Mouse (Mus musculus) ovary, postnatal 10 days (tissue): Measurements from ENCODE around the gene Erc2.
"Not testable (repeated sequence)": the region's sequence is repeated elsewhere in the genome, so short reads cannot be mapped to it uniquely, and the experiment has no call there.

Source experiments
- DNase-seq: peaks from one replicate; pipeline ENCODE4 v3.0.0; 2022; ENCODE audit warnings: low spot score

The Erc2 gene

DNA sequence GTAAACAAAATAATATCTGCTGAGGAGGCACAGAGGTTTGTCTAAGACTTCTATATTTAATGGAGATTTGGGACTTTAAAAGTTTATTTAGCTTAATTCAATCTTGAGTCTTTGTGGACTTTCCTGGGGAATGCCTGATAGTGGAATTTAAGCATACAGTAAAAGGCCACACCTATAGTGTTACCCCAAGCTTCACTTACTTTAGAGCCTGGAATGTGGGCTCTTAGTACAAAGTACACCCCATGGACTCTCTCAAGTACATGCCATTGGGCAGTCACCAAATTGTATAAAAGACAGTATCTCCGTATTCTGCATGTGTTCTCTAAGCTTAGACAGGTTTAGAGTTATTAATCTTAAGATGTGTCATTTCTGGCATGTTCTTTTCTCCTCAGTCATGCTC, 213.1 kb downstream of the Erc2 start:
- DNase-seq: no peak

- no peak for DNase-seq
Measured at GRCm38 (mm10) chr14:27837601-27838105, 215.4 kb downstream of the Erc2 start.

- DNase-seq: no peak
Measured at GRCm38 (mm10) chr14:27840120-27840519, 217.9 kb downstream of the Erc2 start.

- DNase-seq: no peak
Measured at GRCm38 (mm10) chr14:27846875-27847274, 224.6 kb downstream of the Erc2 start.

DNA sequence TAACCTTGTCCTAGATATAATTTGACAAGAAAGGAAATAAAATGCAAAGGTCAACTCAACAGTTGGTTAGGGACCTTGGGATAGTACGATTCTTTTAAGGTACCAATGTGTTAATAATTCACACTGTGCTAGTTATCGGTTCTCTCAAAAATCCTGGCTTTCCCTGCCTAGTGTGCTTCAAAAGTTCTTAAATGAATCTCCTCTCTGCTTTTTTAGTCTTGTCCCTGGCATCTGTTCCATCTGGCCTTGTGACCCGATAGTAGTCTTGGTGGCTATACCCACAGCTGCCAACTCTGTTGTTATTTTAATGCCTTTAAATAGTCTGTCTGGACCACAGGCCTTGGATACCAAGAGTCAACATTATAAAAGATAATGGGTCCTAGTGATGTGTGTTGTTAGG, 225.1 kb downstream of the Erc2 start:
- DNase-seq: no peak

- no peak for DNase-seq
Measured at GRCm38 (mm10) chr14:27851231-27851630, 229.0 kb downstream of the Erc2 start.

GRCm38 (mm10) chr14:27852606-27853005, 230.4 kb downstream of the Erc2 start:
- no peak for DNase-seq

- no peak for DNase-seq
Measured at GRCm38 (mm10) chr14:27860371-27861046, 238.3 kb downstream of the Erc2 start.

DNA sequence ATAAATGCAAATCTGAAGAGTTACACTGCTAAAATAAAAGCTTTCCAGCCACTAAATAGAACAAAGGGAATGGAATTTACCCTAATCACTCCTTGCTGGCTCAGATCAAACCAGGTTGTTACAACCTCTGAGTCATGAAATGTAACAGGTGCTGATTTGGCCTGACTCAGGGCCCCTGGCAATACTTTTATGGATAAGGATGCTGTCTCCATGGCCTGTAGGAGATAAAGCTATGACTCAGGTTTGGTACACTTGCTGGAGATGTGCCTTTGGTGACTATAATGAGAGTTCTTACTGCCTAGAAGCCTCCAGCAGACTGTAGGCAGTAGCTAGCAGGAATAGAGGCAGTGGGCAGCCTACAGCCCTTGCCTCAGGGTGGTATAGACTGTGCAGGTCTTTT, 240.1 kb downstream of the Erc2 start:
- no peak for DNase-seq

DNA sequence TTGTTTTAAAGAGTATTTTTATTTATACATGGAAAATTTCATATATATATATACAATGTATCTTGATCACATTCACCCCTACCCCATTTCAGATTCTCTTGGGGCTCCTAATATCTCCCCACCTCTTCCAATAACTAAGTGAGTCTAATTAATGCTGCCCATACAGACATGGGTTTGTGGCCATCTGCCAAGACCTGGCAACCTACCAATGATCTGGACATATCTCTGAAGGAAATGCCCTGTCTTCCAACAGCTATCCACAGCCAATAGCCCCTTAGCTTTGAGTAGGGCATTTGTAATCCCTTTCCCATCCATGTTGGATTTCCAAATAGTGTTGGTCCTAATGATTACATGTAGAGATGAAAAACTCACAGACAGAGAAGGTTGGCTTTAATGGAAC, 245.2 kb downstream of the Erc2 start:
- no peak for DNase-seq

GRCm38 (mm10) chr14:27873619-27874018, 251.4 kb downstream of the Erc2 start:
- DNase-seq: no peak

DNA sequence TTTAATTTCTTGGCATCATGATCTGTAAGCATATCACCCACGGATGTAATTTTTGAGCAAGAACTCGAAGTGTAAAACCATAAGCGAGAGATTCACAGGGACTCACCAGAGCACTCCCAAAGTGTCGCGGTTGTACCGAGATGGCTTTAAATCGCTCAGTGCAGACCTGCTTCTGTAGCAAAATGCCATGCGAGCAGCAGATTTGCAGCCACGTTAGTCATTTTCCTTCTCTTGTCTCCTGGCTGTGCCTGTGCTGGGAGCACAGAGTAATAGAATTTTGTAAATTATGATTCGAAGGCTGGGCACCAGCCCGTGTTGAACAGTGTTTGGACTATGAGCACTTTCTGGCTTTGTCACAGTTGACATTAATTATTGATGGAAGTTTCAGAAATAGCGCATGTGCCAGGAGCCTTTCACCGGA, 253.8 kb downstream of the Erc2 start:
- no peak for DNase-seq

- no peak for DNase-seq
Measured at GRCm38 (mm10) chr14:27881972-27882371, 259.7 kb downstream of the Erc2 start.

DNA sequence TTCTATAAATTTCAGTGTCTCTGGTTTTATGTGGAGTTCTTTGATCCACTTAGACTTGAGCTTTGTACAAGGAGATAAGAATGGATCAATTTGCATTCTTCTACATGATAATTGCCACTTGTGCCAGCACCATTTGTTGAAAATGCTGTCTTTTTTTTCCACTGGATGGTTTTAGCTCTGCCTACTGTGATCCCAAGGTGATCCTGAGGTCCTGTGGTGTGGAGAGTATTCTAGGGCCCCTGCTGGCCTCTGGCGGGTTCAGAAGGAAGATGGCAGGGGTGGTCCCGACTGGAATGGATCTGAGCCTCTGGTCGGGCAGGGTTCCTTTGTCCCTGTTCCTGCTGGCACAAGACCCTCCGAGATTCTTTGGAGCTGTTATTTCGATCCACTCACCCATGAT, 264.1 kb downstream of the Erc2 start:
- DNase-seq: not testable (repeated sequence)

DNA sequence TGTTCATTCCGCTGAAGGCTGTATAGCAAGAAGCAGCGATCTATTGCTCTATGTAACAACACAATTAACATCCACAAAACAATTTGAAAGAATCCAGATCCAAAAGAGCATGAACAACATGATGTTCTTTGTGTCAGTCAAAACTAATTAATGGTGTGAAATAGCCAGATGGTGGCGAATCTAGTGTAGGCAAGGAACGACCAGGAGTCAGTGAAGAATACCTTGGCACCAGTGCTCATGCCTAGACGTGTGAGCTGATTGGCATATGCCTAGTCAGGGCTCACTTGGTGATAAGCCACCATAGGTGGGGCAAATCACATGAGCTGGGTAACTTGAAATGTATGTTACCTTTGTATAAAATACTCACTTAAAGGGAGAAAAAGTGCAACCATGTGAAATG, 265.3 kb downstream of the Erc2 start:
- no peak for DNase-seq

- no peak for DNase-seq
Measured at GRCm38 (mm10) chr14:27889650-27890049, 267.4 kb downstream of the Erc2 start.

- no peak for DNase-seq
Measured at GRCm38 (mm10) chr14:27892416-27892815, 270.2 kb downstream of the Erc2 start.

GRCm38 (mm10) chr14:27901772-27902171, 279.5 kb downstream of the Erc2 start:
- DNase-seq: no peak

GRCm38 (mm10) chr14:27921656-27922373, 299.6 kb downstream of the Erc2 start:
- DNase-seq: no peak

GRCm38 (mm10) chr14:27927369-27927768, 305.1 kb downstream of the Erc2 start:
- no peak for DNase-seq

GRCm38 (mm10) chr14:27933533-27933932, 311.3 kb downstream of the Erc2 start:
- DNase-seq: no peak

- DNase-seq: no peak
Measured at GRCm38 (mm10) chr14:27935714-27936113, 313.5 kb downstream of the Erc2 start.

- DNase-seq: no peak
Measured at GRCm38 (mm10) chr14:27937922-27938321, 315.7 kb downstream of the Erc2 start.

GRCm38 (mm10) chr14:27945276-27945675, 323.0 kb downstream of the Erc2 start:
- no peak for DNase-seq
